Mouse (Mus musculus) left cerebral cortex, adult 2 months (tissue): ENCODE measurements around the gene Slc22a6. TPM values are rescaled to one million over a fixed set of nuclear protein-coding genes. Genes with fewer than 3 reads are reported as not detected.

ENCODE experiments used
- DNase-seq, 2 experiments: peaks; one replicate each; pipeline ENCODE4 v3.0.0; 2021 to 2022; ENCODE audit warnings: low spot score in 2 of 2, mixed read lengths in 1 of 2; ENCODE audit errors: extremely low spot score in 1 of 2
- H3K27ac ChIP-seq: fragments of 200-600 bp; 2 replicates; pipeline ENCODE4 v1.8.1; 2022
- H3K4me3 ChIP-seq: fragments of 200-600 bp; 2 replicates; pipeline ENCODE4 v1.8.1; 2022
- CTCF ChIP-seq: fragments of 200-600 bp; IDR thresholded peaks from 2 replicates; pipeline ENCODE4 v1.8.1; 2022; ENCODE audit warnings: antibody characterized with exemption, mild to moderate bottlenecking, moderate library complexity
- intact Hi-C: fragments of 180-260 bp; cut with DNase I; formaldehyde crosslinking; loops from one replicate; pipeline ENCODE4 v1.15.1; 2025
- total RNA-seq, 2 experiments: library from RNA; stranded (reverse); gene quantifications; 2 replicates each; pipeline ENCODE4 v1.2.3; 2021

Slc22a6 gene
- total RNA-seq, 2 experiments from 2014 or later = 5.2 to 7.3 TPM

GRCm38 (mm10) chr19:8590954-8591353, 26.9 kb upstream of the Slc22a6 start, which contains the start of gene Slc22a8:
TSS of gene Slc22a8 (plus strand) at chr19:8591254.
- intact Hi-C loops = no loop called here

GRCm38 (mm10) chr19:8592155-8592554, 25.7 kb upstream of the Slc22a6 start:
- H3K4me3 ChIP-seq = peak overlapping the region; percentile 11; the same call in 1 of the 2 replicates
- intact Hi-C loops = no loop called here
- no peak for TF ChIP-seq CTCF
- peak overlapping the region; percentile 28; the same call in 1 of the 2 replicates for H3K27ac ChIP-seq
- DNase-seq = no peak

More at GRCm38 (mm10) chr19:8590954-8591353, 26.9 kb upstream of the Slc22a6 start, which contains the start of gene Slc22a8:
- DNase-seq = no peak
- H3K4me3 ChIP-seq = peak within 1 kb of the TSS; percentile 31
- H3K27ac ChIP-seq = peak within 1 kb of the TSS; percentile 58
- no peak for TF ChIP-seq CTCF

- intact Hi-C loops = no loop called here
- no peak for TF ChIP-seq CTCF
- Histone ChIP-seq H3K4me3 (peak overlapping the region; percentile 11), H3K27ac (peak overlapping the region; percentile 28; the same call in 1 of the 2 replicates)
- DNase-seq = no peak
Measured at GRCm38 (mm10) chr19:8592873-8593408, 24.9 kb upstream of the Slc22a6 start.

- no peak for TF ChIP-seq CTCF
- Histone ChIP-seq H3K27ac (no peak overlapping the region), H3K4me3 (no peak overlapping the region)
- intact Hi-C loops = no loop called here
- no peak for DNase-seq
Measured at GRCm38 (mm10) chr19:8593833-8594232, 24.0 kb upstream of the Slc22a6 start.

- TF ChIP-seq CTCF = no peak
- no peak overlapping the region for H3K4me3 ChIP-seq
- no peak for DNase-seq
- intact Hi-C loops = no loop called here
- no peak overlapping the region for H3K27ac ChIP-seq
Measured at GRCm38 (mm10) chr19:8594518-8594917, 23.3 kb upstream of the Slc22a6 start.

- H3K4me3 ChIP-seq = no peak overlapping the region
- intact Hi-C loops = no loop called here
- H3K27ac ChIP-seq = no peak overlapping the region
- no peak for TF ChIP-seq CTCF
- no peak for DNase-seq
Measured at GRCm38 (mm10) chr19:8597269-8597668, 20.6 kb upstream of the Slc22a6 start.

GRCm38 (mm10) chr19:8599229-8599628, 18.6 kb upstream of the Slc22a6 start:
- Histone ChIP-seq H3K4me3 (no peak overlapping the region), H3K27ac (no peak overlapping the region)
- no peak for TF ChIP-seq CTCF
- DNase-seq = no peak
- intact Hi-C loops = no loop called here

- intact Hi-C loops = no loop called here
- TF ChIP-seq CTCF = no peak
- Histone ChIP-seq H3K27ac (no peak overlapping the region), H3K4me3 (no peak overlapping the region)
- DNase-seq = no peak
Measured at GRCm38 (mm10) chr19:8601922-8602321, 15.9 kb upstream of the Slc22a6 start.

GRCm38 (mm10) chr19:8602914-8603313, 14.9 kb upstream of the Slc22a6 start:
- Histone ChIP-seq H3K27ac (no peak overlapping the region), H3K4me3 (no peak overlapping the region)
- TF ChIP-seq CTCF = no peak
- intact Hi-C loops = no loop called here
- DNase-seq = no peak

- no peak for TF ChIP-seq CTCF
- H3K27ac ChIP-seq = no peak overlapping the region
- no peak overlapping the region for H3K4me3 ChIP-seq
- DNase-seq = no peak
- intact Hi-C loops = no loop called here
Measured at GRCm38 (mm10) chr19:8604536-8605240, 13.2 kb upstream of the Slc22a6 start.

- Histone ChIP-seq H3K4me3 (no peak overlapping the region), H3K27ac (no peak overlapping the region)
- DNase-seq = no peak
- no peak for TF ChIP-seq CTCF
- intact Hi-C loops = no loop called here
Measured at GRCm38 (mm10) chr19:8605241-8605558, 12.6 kb upstream of the Slc22a6 start.

GRCm38 (mm10) chr19:8611358-8612123, 6.3 kb upstream of the Slc22a6 start:
- no peak for TF ChIP-seq CTCF
- Histone ChIP-seq H3K4me3 (no peak overlapping the region), H3K27ac (no peak overlapping the region)
- no peak for DNase-seq
- intact Hi-C loops = no loop called here
